Mouse (Mus musculus) neural tube, embryonic 14.5 days (tissue): ENCODE data around the gene Pdzrn3. TPM values are rescaled to one million over a fixed set of nuclear protein-coding genes. Genes with fewer than 3 reads are reported as not detected.

Experiments used
- ATAC-seq: fragments of 200-750 bp; cut with Nextera tagmentation; 2 replicates; pipeline ENCODE4 v1.8.0; 2017; ENCODE audit warnings: low read depth, mild to moderate bottlenecking, moderate TSS enrichment, moderate library complexity
- H3K27ac ChIP-seq: fragments of 300-500 bp; sonication (generic); 2 replicates; pipeline ENCODE4 v1.5.1; 2014; ENCODE audit warnings: low read depth, mild to moderate bottlenecking, control low read depth, low read length, moderate library complexity, mixed read lengths
- H3K27me3 ChIP-seq: fragments of 300-500 bp; sonication (generic); 2 replicates; pipeline ENCODE4 v1.6.1; 2014; ENCODE audit warnings: low read length; ENCODE audit not compliant: control insufficient read depth, insufficient read depth
- H3K36me3 ChIP-seq: fragments of 300-500 bp; sonication (generic); 2 replicates; pipeline ENCODE4 v1.6.1; 2014; ENCODE audit warnings: low read length, mixed read lengths; ENCODE audit not compliant: control insufficient read depth, insufficient read depth
- H3K4me1 ChIP-seq: fragments of 300-500 bp; sonication (generic); 2 replicates; pipeline ENCODE4 v1.6.1; 2014; ENCODE audit warnings: low read length; ENCODE audit not compliant: control insufficient read depth, insufficient read depth
- H3K4me2 ChIP-seq: fragments of 300-500 bp; sonication (generic); 2 replicates; pipeline ENCODE4 v1.6.1; 2014; ENCODE audit warnings: mild to moderate bottlenecking, low read depth, low read length, control low read depth
- H3K4me3 ChIP-seq: fragments of 300-500 bp; sonication (generic); 2 replicates; pipeline ENCODE4 v1.5.1; 2014; ENCODE audit warnings: low read depth, low read length, control low read depth, mixed read lengths
- H3K9ac ChIP-seq: fragments of 300-500 bp; sonication (generic); replicated peaks from 2 replicates; pipeline ENCODE4 v1.6.1; 2014; ENCODE audit warnings: low read depth, mild to moderate bottlenecking, control low read depth, low read length, mixed read lengths
- H3K9me3 ChIP-seq: fragments of 300-500 bp; sonication (generic); 2 replicates; pipeline ENCODE4 v1.6.1; 2016; ENCODE audit warnings: low read length; ENCODE audit not compliant: control insufficient read depth
- WGBS: fragments of 180-500 bp; shearing (Covaris S2); extraction: QIAGEN DNeasy Blood & Tissue Kit; methylation state at CpG from one replicate; pipeline ENCODE4 v1.1.7; 2014; 5-methylcytosine and 5-hydroxymethylcytosine counted together
- polyA plus RNA-seq: library from polyadenylated mRNA; unstranded; fragments of >200 nt; fragmentation: Nextera tagmentation; extraction: Ambion mirVana; gene quantifications from 2 replicates; pipeline ENCODE4 v1.2.1, GENCODE M21; 2014

The Pdzrn3 gene
- polyA plus RNA-seq, 1 experiment from 2014 or later, result 28.4 TPM

- Histone ChIP-seq H3K36me3 (no peaks in the 10 kb centered on the region), H3K9me3 (no peaks in the 10 kb centered on the region), H3K27me3 (no peaks in the 10 kb centered on the region), H3K4me1 (0 out of 2 replicates have a peak, but pooled peaks cover 4% of the 10 kb centered on the region), H3K4me2 (no peak overlapping the region), H3K27ac (no peak overlapping the region), H3K4me3 (no peak overlapping the region), H3K9ac (no peak overlapping the region)
- WGBS, result 69% methylated on average over 5 of the region's 5 CpGs
- ATAC-seq, result no peak
These were observed 29.2 kb downstream of the Pdzrn3 start for GRCm38 (mm10) chr6:101348496-101348895.

GRCm38 (mm10) chr6:101340051-101340450 lies 37.6 kb downstream of the Pdzrn3 start:
- H3K9ac ChIP-seq, result no peak overlapping the region
- no peaks in the 10 kb centered on the region for H3K36me3 ChIP-seq
- H3K4me2 ChIP-seq, result no peak overlapping the region
- H3K27me3 ChIP-seq, result no peaks in the 10 kb centered on the region
- H3K27ac ChIP-seq, result no peak overlapping the region
- H3K9me3 ChIP-seq, result no peaks in the 10 kb centered on the region
- no peak for ATAC-seq
- no peak overlapping the region for H3K4me3 ChIP-seq
- 89% methylated on average over 7 of the region's 7 CpGs for WGBS
- no peaks in the 10 kb centered on the region for H3K4me1 ChIP-seq

- ATAC-seq, result no peak
- 87% methylated on average over 10 of the region's 10 CpGs for whole genome bisulfite sequencing
- H3K4me3 ChIP-seq, result no peak overlapping the region
These were observed 39.7 kb downstream of the Pdzrn3 start for GRCm38 (mm10) chr6:101337842-101338528.

GRCm38 (mm10) chr6:101336660-101337059 lies 41.0 kb downstream of the Pdzrn3 start:
- no peak for ATAC-seq
- WGBS, result 91% methylated on average over 10 of the region's 10 CpGs
- no peak overlapping the region for H3K9ac ChIP-seq

More at GRCm38 (mm10) chr6:101337842-101338528, 39.7 kb downstream of the Pdzrn3 start:
- Histone ChIP-seq H3K27me3 (no peaks in the 10 kb centered on the region), H3K36me3 (no peaks in the 10 kb centered on the region), H3K4me1 (no peaks in the 10 kb centered on the region), H3K27ac (no peak overlapping the region), H3K9me3 (no peaks in the 10 kb centered on the region), H3K4me2 (no peak overlapping the region), H3K9ac (no peak overlapping the region)

GRCm38 (mm10) chr6:101335744-101336143 lies 42.0 kb downstream of the Pdzrn3 start:
- H3K27ac ChIP-seq, result no peak overlapping the region
- H3K9ac ChIP-seq, result no peak overlapping the region
- no peak for ATAC-seq
- H3K9me3 ChIP-seq, result no peaks in the 10 kb centered on the region
- no peak overlapping the region for H3K4me2 ChIP-seq
- H3K27me3 ChIP-seq, result no peaks in the 10 kb centered on the region
- H3K4me3 ChIP-seq, result no peak overlapping the region
- no peaks in the 10 kb centered on the region for H3K36me3 ChIP-seq
- H3K4me1 ChIP-seq, result no peaks in the 10 kb centered on the region
- WGBS, result 94% methylated on average over 1 of the region's 1 CpGs

More at GRCm38 (mm10) chr6:101336660-101337059, 41.0 kb downstream of the Pdzrn3 start:
- H3K27me3 ChIP-seq, result no peaks in the 10 kb centered on the region
- no peak overlapping the region for H3K4me3 ChIP-seq
- H3K4me1 ChIP-seq, result no peaks in the 10 kb centered on the region
- no peak overlapping the region for H3K4me2 ChIP-seq
- H3K9me3 ChIP-seq, result no peaks in the 10 kb centered on the region
- no peak overlapping the region for H3K27ac ChIP-seq
- no peaks in the 10 kb centered on the region for H3K36me3 ChIP-seq

- no peak overlapping the region for H3K4me2 ChIP-seq
- no peak overlapping the region for H3K27ac ChIP-seq
- no peaks in the 10 kb centered on the region for H3K27me3 ChIP-seq
- H3K36me3 ChIP-seq, result no peaks in the 10 kb centered on the region
- no peak for ATAC-seq
- H3K9ac ChIP-seq, result no peak overlapping the region
- H3K4me3 ChIP-seq, result no peak overlapping the region
- WGBS, result 91% methylated on average over 3 of the region's 3 CpGs
- H3K4me1 ChIP-seq, result no peaks in the 10 kb centered on the region
- no peaks in the 10 kb centered on the region for H3K9me3 ChIP-seq
These were observed 43.2 kb downstream of the Pdzrn3 start for GRCm38 (mm10) chr6:101334495-101334894.

GRCm38 (mm10) chr6:101330392-101330791 lies 47.3 kb downstream of the Pdzrn3 start:
- 58% methylated on average over 5 of the region's 5 CpGs for WGBS
- Histone ChIP-seq H3K27ac (no peak overlapping the region), H3K4me2 (no peak overlapping the region), H3K27me3 (no peaks in the 10 kb centered on the region), H3K9ac (no peak overlapping the region), H3K4me1 (no peaks in the 10 kb centered on the region), H3K4me3 (no peak overlapping the region), H3K9me3 (no peaks in the 10 kb centered on the region), H3K36me3 (no peaks in the 10 kb centered on the region)
- no peak for ATAC-seq

- no peaks in the 10 kb centered on the region for H3K27me3 ChIP-seq
- no peak overlapping the region for H3K4me2 ChIP-seq
- no peak overlapping the region for H3K27ac ChIP-seq
- ATAC-seq, result no peak
- no peaks in the 10 kb centered on the region for H3K4me1 ChIP-seq
- no peak overlapping the region for H3K4me3 ChIP-seq
- H3K9me3 ChIP-seq, result no peaks in the 10 kb centered on the region
- 28% methylated on average over 6 of the region's 6 CpGs for WGBS
- no peaks in the 10 kb centered on the region for H3K36me3 ChIP-seq
- no peak overlapping the region for H3K9ac ChIP-seq
These were observed 48.2 kb downstream of the Pdzrn3 start for GRCm38 (mm10) chr6:101329499-101329898.

- 63% methylated on average over 6 of the region's 6 CpGs for WGBS
- ATAC-seq, result no peak
- H3K9ac ChIP-seq, result no peak overlapping the region
- H3K4me2 ChIP-seq, result no peak overlapping the region
- no peak overlapping the region for H3K4me3 ChIP-seq
- no peaks in the 10 kb centered on the region for H3K36me3 ChIP-seq
- no peaks in the 10 kb centered on the region for H3K27me3 ChIP-seq
- no peaks in the 10 kb centered on the region for H3K4me1 ChIP-seq
- H3K27ac ChIP-seq, result no peak overlapping the region
- no peaks in the 10 kb centered on the region for H3K9me3 ChIP-seq
These were observed 49.2 kb downstream of the Pdzrn3 start for GRCm38 (mm10) chr6:101328514-101328913.
